In the genomic region with DNA sequence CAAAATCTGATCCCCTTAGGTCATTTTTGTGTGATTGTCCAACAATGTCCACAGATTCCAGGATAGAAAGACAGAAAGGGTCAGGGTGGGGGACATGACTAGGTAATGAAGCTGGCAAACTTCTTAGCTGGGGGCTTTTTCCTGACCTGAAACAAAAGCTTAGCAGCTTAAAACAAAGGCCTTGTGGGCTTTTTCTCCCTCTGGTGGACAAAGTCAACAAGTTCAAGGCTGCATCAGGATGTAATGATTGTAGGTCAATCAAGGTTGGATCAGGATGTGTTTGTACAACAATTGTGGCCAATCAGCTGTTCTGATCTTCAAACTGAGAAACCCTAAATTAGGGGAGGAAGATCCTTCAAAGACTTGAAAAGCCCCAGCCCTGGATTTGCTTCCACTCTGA, we compare ENCODE assay signal across 15 mouse cellular contexts.
DNase-seq lines count a peak whose midpoint lies in the region; ATAC-seq and TF ChIP-seq lines count a peak whose summit lies in the region.
"Had no signal": no experiment of that assay in that cellular context is flagged by ENCODE, and none has a peak within 500 bp of the region (broad histone marks: within the 10 kb centered on the region; RNA-seq: fewer than 3 reads in every experiment).

No protein-coding gene starts in this region.

- H3K9me3 ChIP-seq in liver, postnatal 0 days (ENCODE audit: low read length): no peaks in the 10 kb centered on the region
- H3K9me3 ChIP-seq: hindbrain, embryonic 15.5 days; limb, embryonic 13.5 days had no signal

- no peaks in the 10 kb centered on the region for H3K36me3 ChIP-seq in liver, postnatal 0 days (replicated peaks; ENCODE audit: insufficient read depth, low read length)
- H3K36me3 ChIP-seq: hindbrain, embryonic 15.5 days; limb, embryonic 13.5 days had no signal

- no peak for DNase-seq in gastrocnemius, adult 2 months
- DNase-seq in gastrocnemius, adult 18-20 months (ENCODE audit: low spot score): no peak
- no peak for DNase-seq in liver, postnatal 0 days
- DNase-seq in liver (no peak), 416B (ENCODE audit: low read depth) (peak; percentile 4), ZHBTc4 (ENCODE audit: low read depth, low spot score) (peak; percentile 18)
- no peak for DNase-seq in urinary bladder, postnatal 4 days (ENCODE audit: low spot score in 2 of 2)
- DNase-seq: adrenal gland, adult 8-10 months; B cell, adult 2 months; cerebellum, adult 2 months; kidney, adult 8-10 months; thymus, postnatal 36 days had no signal

- TF ChIP-seq CTCF in gastrocnemius, adult 2 months (IDR thresholded peaks at IDR 0.05): peak; percentile 13; the same call in 1 of the 2 replicates
- 0 out of 2 replicates have a peak, but pooled peaks have one; percentile 11 for TF ChIP-seq CTCF in liver, postnatal 0 days (IDR thresholded peaks at IDR 0.05; ENCODE audit: low read depth)

- no peak overlapping the region for H3K4me2 ChIP-seq in liver, postnatal 0 days (ENCODE audit: low read depth, low read length)
- H3K4me2 ChIP-seq: hindbrain, embryonic 15.5 days; limb, embryonic 13.5 days had no signal

- no peak for ATAC-seq in liver, postnatal 0 days
- ATAC-seq in erythroid progenitor cell, adult 5-6 weeks (replicated peaks; ENCODE audit: low FRiP score, poor library complexity, severe bottlenecking): no peak

- H3K4me1 ChIP-seq in liver, postnatal 0 days (ENCODE audit: insufficient read depth): no peaks in the 10 kb centered on the region

- no peak overlapping the region for H3K4me3 ChIP-seq in gastrocnemius, adult 2 months
- no peak overlapping the region for H3K4me3 ChIP-seq in liver, postnatal 0 days (ENCODE audit: low read depth, low read length)
- H3K4me3 ChIP-seq: hindbrain, embryonic 15.5 days; limb, embryonic 13.5 days had no signal

- no peak overlapping the region for H3K9ac ChIP-seq in liver, postnatal 0 days (replicated peaks)
- H3K9ac ChIP-seq: hindbrain, embryonic 15.5 days; limb, embryonic 13.5 days had no signal

- intact Hi-C loops in gastrocnemius, adult 2 months (cut with DNase I): no loop called here

- H3K27ac ChIP-seq in gastrocnemius, adult 2 months: no peak overlapping the region
- no peak overlapping the region for H3K27ac ChIP-seq in liver, postnatal 0 days (ENCODE audit: low read depth)
- H3K27ac ChIP-seq: hindbrain, embryonic 15.5 days; limb, embryonic 13.5 days had no signal

- TF ChIP-seq EP300 in liver, postnatal 0 days (IDR thresholded peaks at IDR 0.05; ENCODE audit: low read depth): no peak

- no peaks in the 10 kb centered on the region for H3K27me3 ChIP-seq in liver, postnatal 0 days (ENCODE audit: insufficient read depth, low read length)
- H3K27me3 ChIP-seq: hindbrain, embryonic 15.5 days had no signal

Comparison
In these comparisons a context has a peak if more than half of its experiments do, and no peak if none do; other contexts are left out.
1. DNase-seq: peak in 416B (single experiment) and ZHBTc4 (single experiment); none in gastrocnemius, adult 2 months (single experiment), gastrocnemius, adult 18-20 months (single experiment), liver, postnatal 0 days (single experiment), liver (single experiment) and urinary bladder, postnatal 4 days (0 of 2).